Mouse (Mus musculus) G1E (cell line): ENCODE results near the gene Slc25a41. TPM values are rescaled to one million over a fixed set of nuclear protein-coding genes. Genes with fewer than 3 reads are reported as not detected.

Experiments
- ATAC-seq: 2 replicates; pipeline ENCODE4 v1.8.0; 2016; ENCODE audit warnings: mild to moderate bottlenecking; ENCODE audit not compliant: insufficient number of reproducible peaks, poor library complexity, low FRiP score, severe bottlenecking; ENCODE audit errors: extremely low read depth
- DNase-seq: peaks from one replicate; pipeline ENCODE4 v3.0.0; 2012; ENCODE audit warnings: low spot score
- H3K27me3 ChIP-seq: 2 replicates; pipeline ENCODE4 v1.6.1; 2012; ENCODE audit warnings: mild to moderate bottlenecking, low read length, inconsistent platforms; ENCODE audit not compliant: insufficient read depth
- H3K36me3 ChIP-seq: replicated peaks from 2 replicates; pipeline ENCODE3; 2012; ENCODE audit warnings: mild to moderate bottlenecking, inconsistent platforms
- H3K4me1 ChIP-seq: 2 replicates; pipeline ENCODE4 v1.6.1; 2012; ENCODE audit warnings: low read depth, low read length, inconsistent platforms, mixed read lengths; ENCODE audit not compliant: insufficient read depth
- H3K4me3 ChIP-seq: 2 replicates; pipeline ENCODE4 v1.5.1; 2012; ENCODE audit warnings: low read depth, mild to moderate bottlenecking, inconsistent platforms, low read length, moderate library complexity, mixed read lengths
- H3K9me3 ChIP-seq: replicated peaks from 2 replicates; pipeline ENCODE4 v1.6.1; 2012; ENCODE audit warnings: inconsistent platforms
- CTCF ChIP-seq: IDR thresholded peaks from 2 replicates; pipeline ENCODE4 v1.5.1; 2012; ENCODE audit warnings: low read depth, low read length, inconsistent platforms, mixed read lengths
- GATA1 ChIP-seq: IDR thresholded peaks from 2 replicates; pipeline ENCODE4 v1.6.1; 2012; ENCODE audit warnings: borderline replicate concordance, low read length, inconsistent platforms, mixed read lengths
- GATA2 ChIP-seq: IDR thresholded peaks from 2 replicates; pipeline ENCODE4 v1.6.1; 2012; ENCODE audit warnings: low read depth, low read length, inconsistent platforms, borderline replicate concordance
- POLR2AphosphoS5 ChIP-seq: IDR thresholded peaks from 2 replicates; pipeline ENCODE4 v1.6.1; 2012; ENCODE audit warnings: low read depth, low read length, inconsistent platforms; ENCODE audit not compliant: insufficient replicate concordance
- TAL1 ChIP-seq: conservative IDR thresholded peaks from 2 replicates; pipeline ENCODE4 v1.6.1; 2012; ENCODE audit warnings: low read depth, low read length, inconsistent platforms, mixed read lengths
- polyA plus RNA-seq: library from polyadenylated mRNA; stranded (reverse); fragments of >175 nt; gene quantifications from 2 replicates; pipeline ENCODE4 v1.2.3, GENCODE M21; 2012
- total RNA-seq, 2 experiments: library from RNA; stranded (forward) in 1 of 2; stranded (reverse) in 1 of 2; fragments of 200-1000 nt in 1 of 2; fragments of >200 nt in 1 of 2; fragmentation: Nextera tagmentation in 1 of 2; gene quantifications; 2 replicates each; pipeline ENCODE4 v1.2.3; 2014 to 2017

The Slc25a41 gene
- total and polyA plus RNA-seq, 3 experiments, result not detected

- no peak for DNase-seq
- H3K9me3 ChIP-seq, result no peaks in the 10 kb centered on the region
- H3K27me3 ChIP-seq, result peaks cover 23% of the 10 kb centered on the region
- TF ChIP-seq GATA2, result no peak
- no peak for TF ChIP-seq GATA1
- no peak for TF ChIP-seq CTCF
- no peak for TF ChIP-seq POLR2AphosphoS5
- no peak for TF ChIP-seq TAL1
- H3K4me3 ChIP-seq, result no peak overlapping the region
- H3K4me1 ChIP-seq, result peaks cover 4% of the 10 kb centered on the region; the same call in 1 of the 2 replicates
- ATAC-seq, result no peak
- H3K36me3 ChIP-seq, result peaks cover 14% of the 10 kb centered on the region
Observed at GRCm38 (mm10) chr17:57048816-57049215, 7.4 kb upstream of the Slc25a41 start.

GRCm38 (mm10) chr17:57047406-57047805 is 6.0 kb upstream of the Slc25a41 start:
- H3K4me3 ChIP-seq, result no peak overlapping the region
- DNase-seq (no peak), ATAC-seq (peak; percentile 54; the same call in 1 of the 2 replicates)
- TF ChIP-seq CTCF, result no peak
- no peak for TF ChIP-seq GATA2
- TF ChIP-seq TAL1, result no peak
- no peak for TF ChIP-seq GATA1
- no peak for TF ChIP-seq POLR2AphosphoS5
- H3K36me3 ChIP-seq, result peaks cover 2% of the 10 kb centered on the region
- no peaks in the 10 kb centered on the region for H3K9me3 ChIP-seq
- H3K4me1 ChIP-seq, result peaks cover 4% of the 10 kb centered on the region; the same call in 1 of the 2 replicates
- peaks cover 25% of the 10 kb centered on the region for H3K27me3 ChIP-seq

- DNase-seq (no peak), ATAC-seq (no peak)
- Histone ChIP-seq H3K27me3 (peaks cover 54% of the 10 kb centered on the region), H3K4me3 (no peak overlapping the region), H3K36me3 (no peaks in the 10 kb centered on the region), H3K9me3 (0 out of 2 replicates have a peak, but pooled peaks cover 2% of the 10 kb centered on the region), H3K4me1 (peaks cover 12% of the 10 kb centered on the region)
- no peak for TF ChIP-seq POLR2AphosphoS5
- no peak for TF ChIP-seq GATA2
- no peak for TF ChIP-seq CTCF
- TF ChIP-seq GATA1, result no peak
- no peak for TF ChIP-seq TAL1
Observed at GRCm38 (mm10) chr17:57038978-57039377, 2.5 kb downstream of the Slc25a41 start.

GRCm38 (mm10) chr17:57032854-57033253 is 8.6 kb downstream of the Slc25a41 start:
- peaks cover 22% of the 10 kb centered on the region for H3K36me3 ChIP-seq
- H3K4me3 ChIP-seq, result peak overlapping the region; percentile 5; the same call in 1 of the 2 replicates
- no peaks in the 10 kb centered on the region for H3K9me3 ChIP-seq
- DNase-seq (no peak), ATAC-seq (no peak)
- peaks cover 8% of the 10 kb centered on the region for H3K27me3 ChIP-seq
- peaks cover 37% of the 10 kb centered on the region for H3K4me1 ChIP-seq
- TF ChIP-seq GATA2 (no peak), CTCF (no peak), POLR2AphosphoS5 (no peak), GATA1 (no peak), TAL1 (no peak)

- TF ChIP-seq TAL1 (no peak), CTCF (no peak), GATA1 (no peak), POLR2AphosphoS5 (no peak), GATA2 (no peak)
- Histone ChIP-seq H3K4me1 (peaks cover 46% of the 10 kb centered on the region), H3K9me3 (no peaks in the 10 kb centered on the region), H3K36me3 (peaks cover 33% of the 10 kb centered on the region), H3K27me3 (peaks cover 6% of the 10 kb centered on the region), H3K4me3 (peak overlapping the region; percentile 87)
- ATAC-seq (peak; percentile 82), DNase-seq (peak; percentile 97)
Observed at GRCm38 (mm10) chr17:57031661-57032420, 9.6 kb downstream of the Slc25a41 start.

GRCm38 (mm10) chr17:57030931-57031660 is 10.4 kb downstream of the Slc25a41 start, which contains the start of gene Khsrp:
Gene Khsrp, minus strand, starts transcription at chr17:57031522.
- peaks cover 54% of the 10 kb centered on the region for H3K4me1 ChIP-seq
- H3K4me3 ChIP-seq, result peak within 1 kb of the TSS; percentile 87
- DNase-seq (peak; percentile 60), ATAC-seq (no peak)
- H3K27me3 ChIP-seq, result peaks cover 3% of the 10 kb centered on the region
- H3K9me3 ChIP-seq, result no peaks in the 10 kb centered on the region
- TF ChIP-seq POLR2AphosphoS5 (no peak), GATA1 (no peak), GATA2 (no peak), TAL1 (no peak), CTCF (no peak)
- H3K36me3 ChIP-seq, result peaks cover 40% of the 10 kb centered on the region
